Mouse (Mus musculus) kidney, adult 10 weeks (tissue): Measurements from ENCODE around the gene Ints1. TPM values are rescaled to one million over a fixed set of nuclear protein-coding genes. Genes with fewer than 3 reads are reported as not detected.

Experiments used
- polyA plus RNA-seq: library from polyadenylated mRNA; stranded (reverse); fragments of 350-450 nt; fragmentation: Illumina TruSeq; extraction: RNeasy Lipid Tissue Mini Kit (QIAGEN cat#74804); gene quantifications from one replicate; pipeline ENCODE4 v1.2.3, GENCODE M21; 2014; ENCODE audit warnings: low read depth, low replicate concordance

Ints1 gene
- 0.85 TPM for polyA plus RNA-seq

GRCm38 (mm10) chr5:139775216-139775926 lies at the start of gene Ints1:
TSS of gene Ints1 (minus strand) at chr5:139775674.

DNA sequence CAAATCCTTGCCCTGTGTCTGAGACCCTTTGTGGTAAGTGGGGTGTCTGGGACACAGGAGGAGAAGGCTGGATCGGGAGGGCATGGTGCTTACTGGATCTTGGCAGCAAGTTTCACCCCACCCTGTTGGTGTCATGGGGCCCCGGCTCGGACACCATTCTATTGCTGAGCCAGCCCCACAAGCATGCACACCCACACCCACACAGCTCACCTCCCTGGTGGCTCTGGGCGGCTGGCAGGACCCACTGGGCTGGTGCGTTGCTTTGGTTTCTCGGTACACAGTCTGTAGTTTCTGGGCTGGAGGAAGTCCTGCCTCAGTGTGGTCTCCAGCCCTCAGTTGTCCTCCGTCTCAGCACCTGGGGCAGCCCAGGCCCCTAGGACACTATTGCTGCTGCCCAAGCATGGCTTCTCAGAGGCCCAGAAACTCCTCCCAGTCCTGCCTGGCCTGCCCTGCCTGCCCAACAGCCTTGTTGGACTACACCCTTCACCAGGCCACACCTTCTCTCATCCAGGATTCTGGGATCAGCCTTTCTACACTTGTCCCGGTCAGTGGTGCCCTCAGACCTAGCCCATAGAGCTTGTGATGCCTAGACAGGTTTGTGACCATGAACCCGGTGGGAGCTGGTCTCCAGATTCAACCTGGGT lies 44.2 kb upstream of the Ints1 start, which contains the start of gene Tmem184a:
TSS of gene Tmem184a (minus strand) at position 380 of the 644 bp plus-strand sequence.

DNA sequence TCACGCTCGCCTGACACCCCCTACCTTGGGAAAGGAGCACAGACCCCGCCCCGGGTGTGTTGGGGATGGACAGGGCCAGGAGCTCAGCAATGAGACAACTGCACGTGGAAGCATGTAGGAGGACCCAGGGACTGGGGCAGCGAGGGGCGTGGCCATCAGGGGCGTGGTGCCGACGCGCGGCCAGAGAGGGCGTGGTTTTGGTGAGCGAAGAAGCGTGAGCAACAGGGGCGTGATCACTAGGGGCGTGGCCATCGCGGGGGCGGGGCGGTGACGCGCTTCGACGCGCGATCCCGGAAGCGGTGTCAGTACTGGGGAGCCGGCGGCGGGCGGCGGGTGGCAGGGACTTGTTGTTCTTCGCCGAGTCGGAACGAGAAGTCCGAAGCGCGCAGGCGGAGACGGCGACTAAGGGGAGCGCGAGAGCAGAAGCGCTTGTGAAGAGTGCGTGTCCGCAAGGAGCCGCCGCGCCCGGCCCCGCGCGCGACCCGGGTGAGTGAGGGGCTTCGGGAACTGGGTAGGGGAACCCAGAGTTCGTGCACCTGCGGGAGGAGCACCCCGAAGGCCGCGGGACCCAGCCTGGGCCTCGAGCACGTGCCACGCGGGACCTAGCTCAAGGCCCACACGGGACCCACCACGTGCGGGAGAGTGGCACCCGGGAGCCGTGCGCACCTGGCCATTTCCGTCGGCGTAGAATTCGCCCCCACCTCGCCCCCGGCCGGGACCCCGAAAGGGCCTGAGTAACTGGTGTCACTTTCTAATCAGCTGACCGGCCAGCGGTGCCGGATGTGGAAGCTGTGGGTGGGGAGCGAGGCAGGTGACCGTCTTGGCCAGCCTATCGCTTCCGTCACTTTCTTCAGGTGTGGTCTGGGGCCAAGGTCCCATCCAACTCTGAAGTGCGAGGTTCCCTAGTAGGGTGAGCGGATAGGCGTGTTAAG lies 16.0 kb upstream of the Ints1 start, which contains the start of gene Mafk:
TSS of gene Mafk (plus strand) at position 287 of the 932 bp plus-strand sequence.

DNA sequence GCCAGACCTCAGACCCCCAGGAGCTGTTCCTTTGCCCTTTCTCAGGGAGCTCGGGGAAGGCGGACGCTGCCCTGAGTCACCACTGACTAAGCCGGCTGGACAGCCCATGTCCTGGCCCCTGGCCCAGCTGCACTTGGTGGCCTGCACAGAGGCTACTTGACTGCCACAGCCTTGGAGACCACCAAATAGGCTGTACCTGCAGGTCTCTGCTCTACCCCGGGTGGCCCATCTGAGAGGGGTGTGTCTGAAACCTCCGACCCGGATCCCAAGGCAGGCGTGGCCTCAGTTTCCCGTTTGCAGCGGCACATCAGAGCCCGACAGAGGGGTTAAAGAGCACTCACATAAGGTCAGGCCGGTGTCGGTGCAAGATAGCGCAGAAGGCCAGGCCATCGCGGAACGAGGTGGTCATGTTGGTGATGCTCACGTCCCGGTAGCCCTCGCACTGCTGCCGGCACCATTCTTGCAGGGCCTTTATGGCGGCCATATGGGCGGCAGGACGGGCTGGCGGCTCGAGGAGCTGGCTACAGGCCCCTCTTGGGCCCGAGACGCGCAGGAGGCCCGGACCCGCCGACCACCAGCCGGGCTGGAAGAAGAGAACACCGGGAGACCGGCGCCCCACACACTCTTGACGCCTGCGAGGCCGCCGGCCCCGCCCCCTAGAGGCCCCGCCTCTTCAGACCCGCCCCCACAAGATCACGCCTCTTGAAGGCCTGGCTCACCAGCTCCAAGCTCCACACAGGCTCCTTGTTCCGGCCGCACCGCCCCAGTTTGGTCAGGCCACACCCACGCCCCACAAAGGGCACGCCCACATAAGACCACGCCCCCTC lies 39.6 kb downstream of the Ints1 start, which contains the start of gene Micall2:
TSS of gene Micall2 (minus strand) at position 660 of the 827 bp plus-strand sequence.

Other genes with a start within 250 kb of the Ints1 start
- gene Uncx, start 232.2 kb downstream of the Ints1 start, polyA plus RNA-seq, result not detected
- gene Micall2, start 39.3 kb downstream of the Ints1 start, polyA plus RNA-seq, result 0.12 TPM
- gene Mafk, start 15.8 kb upstream of the Ints1 start, polyA plus RNA-seq, result 4.7 TPM
- 1.2 TPM for gene Tmem184a, start 44.2 kb upstream of the Ints1 start, polyA plus RNA-seq
- not detected for gene Gm26938, start 50.7 kb upstream of the Ints1 start, polyA plus RNA-seq
- not detected for gene Psmg3, start 51.2 kb upstream of the Ints1 start, polyA plus RNA-seq
- 0.61 TPM for gene Elfn1, start 132.3 kb upstream of the Ints1 start, polyA plus RNA-seq